Mouse (Mus musculus) c-Kit-positive CD71-positive TER-119-positive erythroid progenitor cells, embryonic 14.5 days (primary cell): ENCODE results near the gene Slc25a1.
"Not testable (repeated sequence)": the region's sequence is repeated elsewhere in the genome, so short reads cannot be mapped to it uniquely, and the experiment has no call there.

Experiments
- DNase-seq: peaks from one replicate; pipeline ENCODE4 v3.0.0-alpha.2; 2013; ENCODE audit warnings: low spot score

Gene Slc25a1

DNA sequence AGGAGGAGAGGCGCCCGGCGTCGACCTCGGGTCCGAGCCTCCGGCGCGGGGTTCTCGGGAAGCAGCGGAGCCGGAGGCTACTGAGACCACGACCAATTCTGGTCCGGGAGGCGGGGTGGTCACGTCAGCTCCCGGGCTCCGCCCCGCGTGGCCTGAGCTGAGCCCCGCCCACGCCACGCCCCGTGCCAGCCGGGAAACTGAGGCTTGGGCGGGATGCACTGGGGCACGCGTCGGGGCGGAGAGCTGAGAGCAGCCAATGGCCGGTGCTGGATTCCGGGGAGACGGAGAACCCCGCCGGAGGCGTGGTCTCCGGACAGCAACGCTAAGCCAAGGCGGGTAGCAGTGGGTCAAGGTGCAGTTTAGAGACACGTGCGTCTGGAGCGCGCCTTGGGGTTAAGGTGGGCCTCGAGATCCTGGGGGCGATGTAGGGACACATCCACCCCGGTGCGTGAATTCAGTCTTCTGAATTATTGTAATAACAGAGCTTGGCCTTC lies at the start of gene Slc25a1:
Gene Slc25a1, minus strand, starts transcription at position 133 of the 494 bp plus-strand sequence.
- peak; percentile 83 for DNase-seq

DNA sequence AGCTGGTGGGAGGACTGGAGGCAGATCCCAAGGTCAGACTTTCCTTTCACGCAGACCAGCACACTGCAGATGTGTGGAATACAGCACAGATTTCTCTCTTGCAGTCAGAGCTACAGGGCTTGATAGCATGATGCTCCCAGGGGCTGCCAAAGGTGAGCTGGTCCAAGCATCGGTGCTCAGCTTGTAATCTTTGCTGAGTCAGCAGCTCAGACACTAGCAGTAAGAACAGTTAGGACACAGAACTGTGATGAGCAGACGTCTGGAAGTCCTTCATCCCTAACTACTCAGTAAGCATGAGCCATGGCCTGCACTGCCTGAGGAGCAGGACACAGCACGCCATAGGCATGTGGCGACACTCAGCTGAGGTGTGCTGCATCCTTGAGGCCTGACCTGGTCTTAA lies 43.8 kb upstream of the Slc25a1 start:
- no peak for DNase-seq

DNA sequence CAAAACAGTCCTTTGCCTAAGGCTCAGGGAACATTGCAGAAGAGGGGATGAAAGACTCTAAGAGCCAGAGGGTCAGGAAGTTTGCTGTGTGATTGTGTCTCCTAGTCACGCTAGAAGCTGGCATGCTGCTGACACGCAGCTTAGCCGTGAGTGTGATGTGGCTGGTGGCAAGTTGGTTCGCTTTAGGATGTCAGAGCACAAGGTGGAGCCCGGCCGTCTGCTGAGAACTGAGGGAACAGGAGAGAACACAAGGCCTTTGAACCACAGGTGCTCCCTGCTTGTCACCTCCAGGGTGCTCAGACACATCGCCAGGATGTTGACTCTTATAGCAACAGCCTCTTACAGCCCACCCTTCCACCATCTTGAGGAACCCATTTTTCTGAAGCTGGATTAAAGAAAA lies 34.1 kb upstream of the Slc25a1 start:
- no peak for DNase-seq

DNA sequence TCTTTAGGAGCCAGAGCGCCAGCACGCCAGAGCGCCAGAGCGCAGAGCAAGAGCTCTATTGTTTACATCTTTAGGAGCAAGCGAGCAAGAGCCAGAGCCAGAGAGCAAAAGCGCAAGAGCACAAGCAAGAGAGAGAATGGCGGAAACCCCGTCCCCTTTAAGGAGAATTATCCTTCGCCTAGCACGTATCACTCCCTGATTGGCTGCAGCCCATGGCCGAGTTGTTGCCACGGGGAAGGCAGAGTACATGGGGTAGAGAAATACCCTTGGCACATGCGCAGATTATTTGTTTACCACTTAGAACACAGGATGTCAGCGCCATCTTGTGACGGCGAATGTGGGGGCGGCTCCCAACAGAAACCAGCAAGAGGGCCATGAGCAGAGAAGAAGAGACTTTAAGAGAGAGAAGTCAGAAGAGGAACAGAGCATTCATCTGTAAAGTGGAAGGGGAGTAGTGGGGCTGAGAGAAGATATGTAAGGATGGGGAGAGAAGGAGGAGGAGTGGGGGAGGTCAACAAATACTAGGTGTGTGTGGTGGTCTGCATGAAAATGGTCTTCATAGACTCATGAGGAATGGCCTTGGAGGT lies 28.1 kb upstream of the Slc25a1 start:
- DNase-seq: not testable (repeated sequence)

DNA sequence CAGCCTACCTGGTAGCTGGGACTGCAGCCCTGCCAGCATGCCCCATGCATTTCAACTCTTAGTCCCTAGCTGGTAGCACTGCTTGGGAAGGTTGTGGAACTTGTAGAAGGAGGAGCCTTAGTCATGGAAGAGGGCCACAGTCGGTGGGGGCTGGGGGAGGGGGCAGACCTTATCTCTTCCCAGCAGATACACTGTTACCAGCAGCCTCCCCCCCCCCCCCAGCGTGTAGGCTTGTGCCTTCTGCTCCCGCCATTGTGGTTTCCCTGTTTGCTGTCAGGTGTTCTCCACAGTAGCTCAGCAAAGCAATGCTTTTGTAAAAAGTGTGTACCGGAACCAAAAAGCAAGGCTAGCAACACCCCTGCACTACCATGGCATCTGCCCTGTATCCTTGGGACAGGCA lies 23.6 kb upstream of the Slc25a1 start:
- no peak for DNase-seq

DNA sequence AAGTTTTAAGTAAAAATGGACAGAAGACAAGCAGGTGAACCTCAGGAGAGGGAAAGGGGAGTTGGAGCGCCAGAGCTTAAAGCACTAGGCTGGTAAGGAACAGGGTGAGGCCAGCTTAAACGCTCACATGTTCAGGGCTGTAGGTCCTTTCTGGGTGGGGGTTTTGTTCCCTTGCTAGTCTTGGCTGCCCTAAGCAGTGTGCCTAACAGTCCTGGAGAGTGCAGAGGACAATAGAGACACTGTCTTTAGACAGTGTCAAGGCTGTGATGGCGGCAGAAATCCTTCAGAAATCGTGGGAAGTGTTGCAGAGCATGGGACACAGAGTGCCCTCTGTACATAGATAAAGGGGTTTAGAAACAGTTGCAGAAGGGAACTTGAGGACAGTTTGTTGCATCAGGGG lies 22.0 kb upstream of the Slc25a1 start:
- DNase-seq: no peak

DNA sequence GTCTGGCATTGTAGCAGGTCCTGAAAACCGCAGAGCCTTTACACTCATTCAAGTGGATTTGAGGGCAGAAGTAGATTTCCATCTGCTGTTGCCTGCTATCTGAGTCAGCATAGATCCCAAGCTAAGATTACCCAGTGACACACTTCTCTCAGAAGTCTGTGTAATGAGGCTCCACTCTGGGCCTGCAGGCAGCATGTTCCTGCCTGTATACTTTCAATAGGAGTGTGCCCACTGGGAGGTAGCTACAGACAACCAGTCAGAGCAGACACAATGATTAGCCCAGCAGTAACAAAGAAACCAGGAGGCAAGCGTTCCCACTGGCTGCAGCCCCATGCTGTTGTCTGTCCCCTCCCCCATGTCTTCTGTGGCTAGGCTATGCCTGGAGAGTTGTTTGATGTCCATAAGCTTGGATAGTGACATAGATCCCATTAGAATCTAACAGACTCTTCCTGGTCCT lies 21.4 kb upstream of the Slc25a1 start:
- no peak for DNase-seq

DNA sequence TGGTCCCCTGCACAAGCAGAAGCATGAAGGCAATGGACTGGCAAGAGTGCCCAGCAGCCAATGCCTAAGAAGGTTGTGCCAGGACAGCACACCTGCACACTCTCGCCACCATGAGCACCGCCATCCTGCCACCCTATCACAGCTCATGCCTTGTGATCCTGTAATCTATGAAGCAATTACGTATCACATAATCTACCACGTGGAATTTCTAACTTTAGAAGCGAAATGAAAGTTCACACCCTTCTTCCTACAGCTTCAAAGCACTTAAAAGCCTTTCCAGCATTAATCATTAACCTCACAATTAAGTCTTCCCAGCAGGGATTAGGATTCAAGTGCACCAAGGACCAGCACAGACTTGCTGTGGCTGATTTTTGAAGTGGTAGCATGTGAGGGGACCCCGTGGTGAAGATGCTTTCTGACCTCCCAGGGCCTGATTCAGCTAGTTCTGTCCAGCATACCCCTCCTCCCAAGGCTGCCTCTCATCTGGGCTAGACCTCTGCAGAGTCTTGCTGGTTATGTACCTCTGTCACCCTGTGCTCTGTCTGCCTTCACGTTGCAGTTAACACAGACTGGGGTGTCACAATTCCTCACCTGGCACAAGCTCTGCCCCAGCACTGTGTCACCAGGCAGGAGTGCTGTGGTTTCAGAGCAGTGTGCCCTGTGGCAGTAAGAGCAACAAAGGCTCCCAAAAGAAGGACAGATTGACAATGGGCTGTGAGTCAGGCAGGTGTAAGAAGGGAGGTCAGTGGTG lies 17.2 kb upstream of the Slc25a1 start:
- no peak for DNase-seq

DNA sequence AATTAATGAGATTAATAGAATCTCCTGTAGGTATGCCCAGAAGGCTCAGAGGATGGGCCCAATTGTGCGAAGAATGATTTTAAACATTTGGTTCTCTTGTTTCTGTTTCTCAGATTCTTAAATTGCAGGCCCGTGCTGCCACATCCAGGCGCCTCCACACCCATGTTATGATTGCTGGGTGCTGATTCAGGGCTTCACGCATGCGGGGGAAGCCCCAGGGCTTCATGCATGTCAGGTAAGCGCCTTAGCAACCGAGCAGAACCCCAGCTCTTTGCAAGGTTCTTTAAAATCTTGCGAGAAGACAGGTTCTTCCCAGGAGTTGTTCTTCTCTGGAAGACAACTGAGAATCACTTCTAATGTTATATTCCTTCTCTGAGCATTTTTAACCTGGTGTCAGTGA lies 15.4 kb upstream of the Slc25a1 start:
- DNase-seq: no peak

DNA sequence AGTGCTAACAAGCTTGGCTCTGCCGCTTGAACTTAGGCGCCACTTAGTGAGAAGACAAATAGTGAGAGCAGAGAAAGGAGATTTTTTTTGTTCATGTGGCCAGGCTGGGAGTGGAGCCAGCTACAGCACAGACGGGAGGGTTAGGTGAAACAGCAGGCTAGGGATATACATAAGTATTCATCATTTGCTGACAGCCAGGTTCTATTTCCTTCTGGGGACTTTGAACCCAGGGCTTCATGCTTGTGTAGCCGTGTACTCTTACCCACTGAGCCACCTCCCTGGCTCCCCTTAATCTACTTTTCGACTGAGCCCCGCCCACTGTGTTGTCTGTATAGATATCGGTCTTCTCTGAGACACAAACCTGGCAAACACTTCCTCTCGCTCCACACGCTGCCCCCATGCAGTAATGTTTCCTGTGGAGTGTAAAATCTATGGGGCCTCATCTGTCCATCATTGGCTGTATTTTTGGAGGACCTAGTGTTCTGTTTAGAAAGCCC lies 11.3 kb upstream of the Slc25a1 start:
- peak; percentile 76 for DNase-seq

DNA sequence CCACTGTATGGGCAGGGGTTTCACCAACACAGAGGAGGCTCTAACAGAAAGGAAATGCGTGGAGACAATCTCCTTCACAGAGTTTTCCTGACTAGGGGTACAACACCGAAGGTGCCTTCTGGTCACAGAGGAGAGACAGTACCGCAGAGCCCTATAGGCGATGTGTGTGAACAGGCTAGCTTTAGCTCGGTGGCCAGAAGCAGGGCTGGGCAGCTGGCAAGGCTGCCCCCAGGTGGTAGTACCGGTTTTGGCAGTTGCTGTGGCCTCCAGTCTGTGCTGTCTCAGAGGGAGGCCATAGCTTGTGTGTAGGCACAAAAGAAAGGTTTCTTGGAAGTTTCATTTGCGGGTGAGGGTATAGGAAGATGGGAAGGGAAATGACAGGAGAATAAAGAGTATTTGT lies 10.8 kb upstream of the Slc25a1 start:
- peak; percentile 75 for DNase-seq

DNA sequence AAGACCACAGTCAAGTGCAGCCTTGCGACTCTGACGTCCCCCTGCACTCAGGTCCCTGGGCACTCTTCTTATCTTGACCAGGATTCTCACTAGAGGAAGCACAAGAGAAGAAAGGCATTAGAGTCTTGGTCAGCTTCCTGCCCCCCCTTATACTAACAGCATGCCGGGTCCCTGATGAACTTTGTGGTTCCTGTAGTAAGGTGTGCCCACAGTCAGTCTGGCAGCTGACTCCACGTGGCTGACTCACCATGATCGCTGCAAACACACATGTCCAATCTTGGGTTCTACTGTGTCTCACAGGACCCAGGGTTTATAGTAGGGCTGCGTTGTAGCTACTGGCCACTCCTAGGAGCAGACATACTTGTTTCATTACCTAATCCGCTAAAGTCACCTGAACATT lies 10.2 kb upstream of the Slc25a1 start:
- DNase-seq: no peak

DNA sequence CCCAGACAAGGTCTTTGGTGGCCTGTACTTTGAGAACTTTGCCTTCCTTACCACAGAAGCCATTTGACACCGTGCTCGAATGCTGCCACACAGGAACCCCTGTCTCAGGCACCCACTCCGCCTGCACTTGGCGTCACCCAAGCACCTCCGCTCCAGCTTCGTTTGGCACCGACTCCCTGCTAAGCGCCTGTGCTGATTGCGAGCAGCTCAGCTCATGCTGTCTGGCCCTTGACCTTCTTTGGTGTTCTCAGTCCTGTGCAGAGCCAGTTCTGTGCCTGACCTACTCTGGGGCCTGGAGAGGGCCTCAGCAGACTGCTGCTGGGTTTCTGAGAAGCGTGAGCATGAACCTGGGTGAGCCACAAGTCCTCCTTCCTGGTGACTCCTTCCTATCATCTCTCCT lies 8.8 kb upstream of the Slc25a1 start:
- DNase-seq: no peak

DNA sequence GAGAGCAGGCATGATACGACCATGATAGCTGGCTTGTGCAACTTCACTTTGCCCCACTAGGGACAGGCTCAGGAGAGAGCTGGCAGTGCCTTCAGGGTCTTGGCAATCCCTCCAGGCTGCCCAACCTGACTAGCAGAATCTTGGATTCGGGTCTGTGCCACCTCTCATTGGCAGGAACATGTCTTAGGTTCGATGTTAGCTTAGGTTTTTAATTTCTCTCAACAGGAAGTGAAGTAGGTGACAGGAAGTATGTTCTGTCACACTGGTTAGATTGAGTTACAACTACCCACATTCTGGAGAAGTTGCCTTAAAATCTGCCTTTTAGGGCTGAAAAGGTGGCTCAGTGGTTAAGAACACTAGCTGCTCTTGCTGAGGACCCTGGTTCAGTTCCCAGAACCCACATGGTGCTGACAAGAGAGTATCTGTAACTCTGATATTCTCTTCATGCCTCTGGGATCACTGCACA lies 6.5 kb upstream of the Slc25a1 start:
- no peak for DNase-seq

DNA sequence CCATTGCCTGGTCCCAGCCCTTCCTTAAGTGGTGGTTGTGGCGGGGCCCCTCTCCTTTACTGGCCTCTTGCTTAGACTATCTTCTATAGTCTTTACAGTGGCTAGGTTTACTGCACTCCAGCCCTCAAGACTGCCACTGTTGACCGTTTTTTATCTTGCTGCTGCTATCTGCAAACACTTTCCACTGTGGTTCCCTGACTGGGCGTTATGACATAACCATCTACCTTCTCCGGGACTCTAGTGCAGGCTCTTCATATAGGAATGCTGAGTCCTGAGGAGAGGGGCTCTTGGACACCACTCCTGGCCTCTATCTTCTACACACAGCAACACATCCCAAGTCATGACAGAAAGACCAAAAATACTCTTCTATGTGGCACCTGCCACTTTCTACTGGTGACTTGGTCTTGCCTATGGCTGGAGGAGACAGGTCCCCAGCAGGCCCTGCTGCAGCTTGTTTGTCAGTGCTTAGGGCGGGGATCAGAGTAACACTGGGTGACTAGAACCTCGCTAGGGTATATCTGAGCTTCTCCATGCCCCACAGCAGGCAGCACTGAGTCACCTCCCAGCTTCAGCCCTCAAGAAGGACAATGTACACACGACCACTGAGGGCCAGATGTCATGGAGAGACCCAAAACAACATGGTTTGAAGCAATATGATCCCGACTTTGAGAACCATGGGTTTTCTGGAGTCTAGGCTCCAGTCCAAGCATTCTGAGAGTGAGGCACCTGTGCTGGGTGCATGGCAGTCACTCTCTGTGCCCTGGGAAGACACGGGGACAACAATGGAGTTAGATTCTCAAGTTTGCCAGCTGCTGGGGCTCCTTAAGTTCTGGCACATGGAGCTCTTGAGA lies 5.8 kb upstream of the Slc25a1 start:
- DNase-seq: no peak

DNA sequence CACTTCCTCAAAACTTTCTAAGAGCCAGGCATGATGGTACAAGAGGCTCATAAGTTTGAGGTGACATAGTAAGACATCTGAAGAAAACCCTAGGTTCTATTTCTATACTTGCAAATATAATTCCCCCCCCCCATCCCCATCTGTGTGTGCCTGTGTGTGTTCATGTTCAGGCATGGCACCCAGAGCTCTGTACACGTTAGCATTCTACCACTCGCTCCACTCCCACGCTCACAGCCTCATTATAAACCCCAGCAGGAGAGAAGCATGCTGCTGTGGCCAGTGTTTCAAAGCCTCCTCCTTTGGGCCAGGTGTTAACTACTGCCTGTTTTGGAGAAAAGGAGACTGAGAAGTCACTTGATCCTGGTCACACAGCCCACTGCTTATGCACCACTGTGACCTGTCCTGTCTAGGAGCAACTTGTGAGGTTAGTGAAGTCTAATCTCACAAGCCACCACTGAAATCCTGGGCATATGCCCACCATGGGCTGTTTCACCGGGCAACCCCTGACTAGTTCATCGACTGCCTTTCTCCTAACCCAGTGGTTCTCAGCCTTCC lies 4.0 kb upstream of the Slc25a1 start:
- no peak for DNase-seq

DNA sequence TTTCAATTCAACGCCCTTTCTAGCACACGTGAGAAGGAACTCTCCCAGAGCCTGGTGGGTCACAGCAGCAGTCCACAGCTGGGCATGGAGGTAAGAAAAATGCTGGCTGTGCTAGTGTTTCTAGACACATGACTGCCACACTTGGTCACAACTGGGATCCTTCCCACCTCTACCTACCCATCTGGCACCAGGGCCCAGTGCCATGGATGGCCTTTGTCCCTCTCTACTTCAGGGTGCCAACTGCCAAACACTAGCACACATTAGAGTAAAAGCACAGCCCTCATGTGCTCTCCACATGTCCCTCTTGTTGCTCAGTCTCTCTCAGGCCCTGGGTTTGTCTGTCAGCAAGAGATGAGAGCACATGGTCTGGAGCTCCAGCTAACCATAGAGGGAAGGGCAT lies 1.6 kb upstream of the Slc25a1 start:
- DNase-seq: no peak

DNA sequence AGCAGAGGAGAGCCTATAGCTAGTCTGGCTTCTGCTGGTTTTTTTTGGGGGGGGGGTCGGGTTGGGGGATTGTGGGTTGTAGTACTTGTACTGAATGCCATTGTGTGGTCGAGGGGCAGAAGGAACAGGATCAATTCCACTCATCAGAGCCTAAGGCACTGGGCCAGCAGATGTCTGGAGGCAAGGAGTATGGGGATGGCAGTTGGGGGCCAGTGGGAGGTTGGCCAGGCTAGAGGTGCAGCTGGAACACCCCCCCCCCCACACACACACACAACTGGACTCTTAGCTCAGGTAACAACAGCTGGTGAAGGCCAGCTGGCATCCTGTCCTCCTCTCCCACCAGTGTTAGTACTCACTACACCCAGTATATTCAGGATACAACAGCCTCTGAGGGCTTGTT lies 1.2 kb upstream of the Slc25a1 start:
- DNase-seq: no peak

DNA sequence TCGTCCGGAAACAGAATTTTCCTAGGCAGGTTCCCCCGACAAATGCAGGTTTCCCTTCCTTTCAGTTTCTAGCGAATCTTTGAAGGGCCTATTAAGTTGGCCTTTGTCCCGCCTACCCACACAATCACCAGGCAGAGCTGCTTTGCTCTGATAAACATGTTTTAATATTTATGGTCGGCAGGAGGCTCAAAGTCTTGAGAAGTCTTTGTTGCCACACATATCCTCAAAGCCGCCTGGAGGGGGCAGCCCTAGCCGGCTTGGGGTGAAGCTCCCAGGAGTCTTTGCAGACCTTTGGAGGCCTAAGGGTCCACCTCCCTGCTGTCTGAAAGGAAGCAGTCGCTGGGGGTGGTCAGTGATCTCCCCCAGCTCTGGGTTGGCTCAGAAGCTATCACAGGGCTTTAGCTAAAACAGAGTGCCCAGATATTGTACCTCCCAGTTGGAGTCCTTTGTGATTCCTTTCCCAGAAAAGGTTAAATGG lies 647 bp upstream of the Slc25a1 start:
- peak; percentile 85 for DNase-seq

DNA sequence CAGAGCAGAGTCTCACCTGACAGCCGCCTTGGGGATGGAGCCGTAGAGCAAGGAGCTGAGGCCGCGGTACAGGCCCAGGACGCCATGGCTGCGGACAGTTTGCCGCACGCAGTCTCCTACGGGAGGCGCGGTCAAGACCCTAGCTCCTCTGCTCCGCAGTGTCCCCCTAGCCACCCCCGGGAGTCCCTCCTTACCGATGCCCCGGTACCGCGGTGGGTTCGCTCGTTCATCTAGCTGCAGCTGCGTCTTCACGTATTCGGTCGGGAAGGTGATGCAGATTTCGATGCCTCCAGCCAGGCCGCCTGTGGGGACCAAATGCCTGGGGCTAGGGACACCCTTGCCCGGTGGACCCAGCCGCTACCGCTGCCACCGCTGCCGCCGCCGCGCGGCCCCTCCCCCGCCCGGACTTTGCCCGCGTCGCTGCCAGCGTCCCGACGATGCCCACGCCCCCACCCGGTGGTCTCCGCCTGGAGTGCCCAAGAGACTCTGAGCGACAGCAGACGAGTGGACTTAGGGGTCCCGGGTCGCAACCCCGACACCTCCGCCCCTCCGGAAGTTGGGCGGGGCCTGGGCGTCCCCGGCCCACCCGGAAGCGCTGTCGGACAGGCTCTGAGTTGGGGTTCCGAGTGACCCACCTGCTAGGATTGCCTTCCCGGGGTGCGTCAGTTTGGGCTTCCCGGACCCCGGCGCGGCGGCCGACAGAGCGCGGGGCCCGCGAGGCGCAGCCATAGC lies 502 bp downstream of the Slc25a1 start:
- no peak for DNase-seq

DNA sequence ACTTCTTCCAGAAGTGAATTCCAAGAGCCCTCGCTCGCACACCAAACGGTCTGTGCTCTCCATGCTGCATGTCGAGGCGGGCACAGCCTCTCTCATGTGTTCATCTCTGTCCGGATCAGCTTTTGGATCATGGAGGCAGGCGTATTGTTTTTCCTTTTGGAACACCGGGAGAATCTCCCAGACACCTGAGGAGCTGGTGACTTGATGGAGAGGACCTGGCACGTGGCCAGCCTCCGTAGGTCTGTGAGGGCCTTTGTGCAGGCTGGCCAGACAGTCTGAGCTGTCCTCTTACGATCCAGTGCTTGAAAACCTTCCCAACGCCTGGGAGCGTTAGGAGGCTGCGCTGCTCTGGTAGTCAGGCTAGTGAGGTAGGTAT lies 5.9 kb downstream of the Slc25a1 start:
- DNase-seq: no peak
